ENCODE assay signal across 11 mouse cellular contexts in the genomic region with DNA sequence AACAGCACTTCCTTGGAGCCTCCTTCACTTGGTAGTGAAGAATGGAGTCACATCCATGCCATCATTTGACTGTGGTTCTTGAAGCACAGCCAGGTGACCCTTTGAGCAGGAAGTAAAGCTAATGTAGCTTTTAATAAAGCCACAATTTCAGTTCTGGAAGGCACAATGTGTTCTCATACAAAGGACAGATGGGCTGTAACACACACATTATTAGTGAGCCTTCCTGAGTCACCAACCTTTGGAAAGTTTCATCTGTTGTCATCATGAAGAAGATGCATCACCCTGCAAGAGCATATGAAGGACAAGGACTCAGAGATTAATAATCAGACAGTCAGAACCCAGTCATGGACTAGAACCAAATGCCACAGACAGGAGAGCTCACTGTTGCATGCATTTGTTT.
"Had no signal": no experiment of that assay in that cellular context is flagged by ENCODE, and none has a peak within 500 bp of the region (broad histone marks: within the 10 kb centered on the region; RNA-seq: fewer than 3 reads in every experiment).

No protein-coding gene starts in this region.

- DNase-seq: kidney, adult 8-10 months; kidney, postnatal 25 days; liver; liver, embryonic 13.5 days; liver, postnatal 0 days; lung, postnatal 14 days; retina, postnatal 1 day; right cerebral cortex, postnatal 4 days; spleen, adult 18-20 months; thymus, adult 18-20 months; thymus, postnatal 14 days had no signal
